Mouse (Mus musculus) bone marrow, adult 2 months (tissue): ENCODE data around the gene Tspan18.

Experiments used
- CTCF ChIP-seq: fragments of 200-500 bp; IDR thresholded peaks from 2 replicates; pipeline ENCODE4 v1.5.1; 2011; ENCODE audit warnings: low read length, control low read depth; ENCODE audit not compliant: control insufficient read depth, insufficient read depth
- POLR2A ChIP-seq: fragments of 200-500 bp; IDR thresholded peaks from 2 replicates; pipeline ENCODE4 v1.6.1; 2011; ENCODE audit warnings: low read depth, mild to moderate bottlenecking, control low read depth, low read length, borderline replicate concordance; ENCODE audit not compliant: control insufficient read depth

GRCm38 (mm10) chr2:93355845-93356244 lies 21.5 kb upstream of the Tspan18 start:
- no peak for TF ChIP-seq CTCF
- no peak for TF ChIP-seq POLR2A
